Mouse (Mus musculus) heart, embryonic 10.5 days (tissue): Measurements from ENCODE around the gene Clstn2. TPM values are rescaled to one million over a fixed set of nuclear protein-coding genes. Genes with fewer than 3 reads are reported as not detected.

Experiments
- DNase-seq: peaks from one replicate; pipeline ENCODE4 v3.0.0-alpha.2; 2017; ENCODE audit warnings: low spot score
- H3K27ac ChIP-seq: fragments of 300-500 bp; sonication (generic); 2 replicates; pipeline ENCODE4 v1.5.1; 2016; ENCODE audit warnings: mild to moderate bottlenecking
- H3K27me3 ChIP-seq: fragments of 300-500 bp; sonication (generic); 2 replicates; pipeline ENCODE4 v1.6.1; 2016; ENCODE audit warnings: mild to moderate bottlenecking; ENCODE audit not compliant: poor library complexity, insufficient read depth, severe bottlenecking
- H3K36me3 ChIP-seq: fragments of 300-500 bp; sonication (generic); 2 replicates; pipeline ENCODE4 v1.6.1; 2016; ENCODE audit warnings: mild to moderate bottlenecking, moderate library complexity
- H3K4me1 ChIP-seq: fragments of 300-500 bp; sonication (generic); 2 replicates; pipeline ENCODE4 v1.6.1; 2016; ENCODE audit warnings: mild to moderate bottlenecking
- H3K4me3 ChIP-seq: fragments of 300-500 bp; sonication (generic); 2 replicates; pipeline ENCODE4 v1.5.1; 2016; ENCODE audit warnings: mild to moderate bottlenecking, moderate library complexity
- H3K9me3 ChIP-seq: fragments of 300-500 bp; sonication (generic); 2 replicates; pipeline ENCODE4 v1.6.1; 2016; ENCODE audit warnings: mild to moderate bottlenecking, moderate library complexity
- WGBS: fragments of 180-500 bp; shearing (Covaris S2); methylation state at CpG from one replicate; pipeline ENCODE4 v1.1.7; 2016; 5-methylcytosine and 5-hydroxymethylcytosine counted together
- polyA plus RNA-seq: library from polyadenylated mRNA; unstranded; fragments of >200 nt; fragmentation: Nextera tagmentation; extraction: Ambion mirVana; gene quantifications from 2 replicates; pipeline ENCODE4 v1.2.1, GENCODE M21; 2016

Gene Clstn2
- polyA plus RNA-seq, 1 experiment from 2014 or later, result 1.6 TPM

- no peak for DNase-seq
- Histone ChIP-seq H3K27me3 (no peaks in the 10 kb centered on the region), H3K4me1 (no peaks in the 10 kb centered on the region), H3K36me3 (no peaks in the 10 kb centered on the region), H3K27ac (no peak overlapping the region), H3K4me3 (no peak overlapping the region), H3K9me3 (no peaks in the 10 kb centered on the region)
- 70% methylated on average over 4 of the region's 4 CpGs for WGBS
Observed at GRCm38 (mm10) chr9:97501416-97501815, 531.6 kb downstream of the Clstn2 start.

GRCm38 (mm10) chr9:97495056-97495455 is 537.9 kb downstream of the Clstn2 start:
- no peak for DNase-seq
- Histone ChIP-seq H3K4me1 (no peaks in the 10 kb centered on the region), H3K27me3 (no peaks in the 10 kb centered on the region), H3K36me3 (no peaks in the 10 kb centered on the region), H3K4me3 (no peak overlapping the region), H3K27ac (no peak overlapping the region), H3K9me3 (no peaks in the 10 kb centered on the region)
- WGBS, result 90% methylated on average over 6 of the region's 6 CpGs

- Histone ChIP-seq H3K27ac (no peak overlapping the region), H3K4me3 (no peak overlapping the region), H3K27me3 (no peaks in the 10 kb centered on the region), H3K4me1 (no peaks in the 10 kb centered on the region), H3K9me3 (no peaks in the 10 kb centered on the region), H3K36me3 (no peaks in the 10 kb centered on the region)
- WGBS, result 80% methylated on average over 2 of the region's 2 CpGs
- no peak for DNase-seq
Observed at GRCm38 (mm10) chr9:97491626-97492025, 541.4 kb downstream of the Clstn2 start.

GRCm38 (mm10) chr9:97490591-97491176 is 542.3 kb downstream of the Clstn2 start:
- WGBS, result 79% methylated on average over 2 of the region's 2 CpGs
- H3K9me3 ChIP-seq, result no peaks in the 10 kb centered on the region
- H3K4me1 ChIP-seq, result no peaks in the 10 kb centered on the region
- no peak overlapping the region for H3K4me3 ChIP-seq
- no peaks in the 10 kb centered on the region for H3K36me3 ChIP-seq
- H3K27me3 ChIP-seq, result no peaks in the 10 kb centered on the region
- H3K27ac ChIP-seq, result no peak overlapping the region
- DNase-seq, result no peak

GRCm38 (mm10) chr9:97486826-97487225 is 546.2 kb downstream of the Clstn2 start:
- no peaks in the 10 kb centered on the region for H3K4me1 ChIP-seq
- H3K9me3 ChIP-seq, result no peaks in the 10 kb centered on the region
- H3K27me3 ChIP-seq, result no peaks in the 10 kb centered on the region
- H3K27ac ChIP-seq, result no peak overlapping the region
- no peaks in the 10 kb centered on the region for H3K36me3 ChIP-seq
- 79% methylated on average over 7 of the region's 7 CpGs for WGBS
- no peak for DNase-seq
- H3K4me3 ChIP-seq, result no peak overlapping the region

GRCm38 (mm10) chr9:97481187-97481586 is 551.8 kb downstream of the Clstn2 start:
- H3K9me3 ChIP-seq, result no peaks in the 10 kb centered on the region
- H3K27ac ChIP-seq, result no peak overlapping the region
- H3K4me1 ChIP-seq, result no peaks in the 10 kb centered on the region
- H3K27me3 ChIP-seq, result no peaks in the 10 kb centered on the region
- 67% methylated on average over 1 of the region's 1 CpGs for WGBS
- H3K4me3 ChIP-seq, result no peak overlapping the region
- no peaks in the 10 kb centered on the region for H3K36me3 ChIP-seq
- DNase-seq, result no peak

- WGBS, result 47% methylated on average over 2 of the region's 2 CpGs
- no peaks in the 10 kb centered on the region for H3K9me3 ChIP-seq
- H3K27ac ChIP-seq, result no peak overlapping the region
- no peak for DNase-seq
- H3K36me3 ChIP-seq, result no peaks in the 10 kb centered on the region
- no peaks in the 10 kb centered on the region for H3K4me1 ChIP-seq
- H3K27me3 ChIP-seq, result no peaks in the 10 kb centered on the region
- no peak overlapping the region for H3K4me3 ChIP-seq
Observed at GRCm38 (mm10) chr9:97476961-97477360, 556.0 kb downstream of the Clstn2 start.

- WGBS, result 64% methylated on average over 3 of the region's 3 CpGs
Observed at GRCm38 (mm10) chr9:97476456-97476855, 556.5 kb downstream of the Clstn2 start.

GRCm38 (mm10) chr9:97474896-97475295 is 558.1 kb downstream of the Clstn2 start:
- Histone ChIP-seq H3K9me3 (no peaks in the 10 kb centered on the region), H3K27ac (no peak overlapping the region), H3K4me3 (no peak overlapping the region), H3K27me3 (no peaks in the 10 kb centered on the region), H3K36me3 (no peaks in the 10 kb centered on the region), H3K4me1 (no peaks in the 10 kb centered on the region)
- 94% methylated on average over 6 of the region's 6 CpGs for WGBS
- DNase-seq, result no peak

More at GRCm38 (mm10) chr9:97476456-97476855, 556.5 kb downstream of the Clstn2 start:
- no peak overlapping the region for H3K27ac ChIP-seq
- H3K9me3 ChIP-seq, result no peaks in the 10 kb centered on the region
- H3K27me3 ChIP-seq, result no peaks in the 10 kb centered on the region
- H3K4me1 ChIP-seq, result no peaks in the 10 kb centered on the region
- no peak for DNase-seq
- no peak overlapping the region for H3K4me3 ChIP-seq
- no peaks in the 10 kb centered on the region for H3K36me3 ChIP-seq

- Histone ChIP-seq H3K4me1 (no peaks in the 10 kb centered on the region), H3K9me3 (no peaks in the 10 kb centered on the region), H3K36me3 (no peaks in the 10 kb centered on the region), H3K4me3 (no peak overlapping the region), H3K27me3 (no peaks in the 10 kb centered on the region), H3K27ac (no peak overlapping the region)
- DNase-seq, result no peak
- 80% methylated on average over 7 of the region's 7 CpGs for WGBS
Observed at GRCm38 (mm10) chr9:97471014-97471591, 561.9 kb downstream of the Clstn2 start.

- DNase-seq, result no peak
- Histone ChIP-seq H3K4me1 (no peaks in the 10 kb centered on the region), H3K36me3 (no peaks in the 10 kb centered on the region), H3K9me3 (no peaks in the 10 kb centered on the region), H3K27me3 (no peaks in the 10 kb centered on the region), H3K4me3 (no peak overlapping the region), H3K27ac (no peak overlapping the region)
- 72% methylated on average over 6 of the region's 6 CpGs for WGBS
Observed at GRCm38 (mm10) chr9:97460452-97460851, 572.5 kb downstream of the Clstn2 start.

GRCm38 (mm10) chr9:97459745-97460144 is 573.2 kb downstream of the Clstn2 start:
- 70% methylated on average over 4 of the region's 4 CpGs for WGBS
- H3K4me3 ChIP-seq, result no peak overlapping the region
- no peaks in the 10 kb centered on the region for H3K36me3 ChIP-seq
- H3K27ac ChIP-seq, result no peak overlapping the region
- no peaks in the 10 kb centered on the region for H3K9me3 ChIP-seq
- DNase-seq, result no peak
- H3K4me1 ChIP-seq, result no peaks in the 10 kb centered on the region
- no peaks in the 10 kb centered on the region for H3K27me3 ChIP-seq

GRCm38 (mm10) chr9:97449316-97450050 is 583.5 kb downstream of the Clstn2 start:
- WGBS, result 85% methylated on average over 13 of the region's 13 CpGs
- Histone ChIP-seq H3K27me3 (no peaks in the 10 kb centered on the region), H3K9me3 (no peaks in the 10 kb centered on the region), H3K27ac (no peak overlapping the region), H3K4me1 (no peaks in the 10 kb centered on the region), H3K36me3 (no peaks in the 10 kb centered on the region), H3K4me3 (no peak overlapping the region)
- DNase-seq, result no peak
